Mouse (Mus musculus) midbrain, embryonic 12.5 days (tissue): Measurements from ENCODE around the gene Cilp2. TPM values are rescaled to one million over a fixed set of nuclear protein-coding genes. Genes with fewer than 3 reads are reported as not detected.
A peak's percentile ranks its signal among the peaks of the same experiment; 100 is the strongest.

Experiments used
- ATAC-seq: fragments of 200-750 bp; cut with Nextera tagmentation; 2 replicates; pipeline ENCODE4 v1.8.0; 2017; ENCODE audit warnings: low read depth, moderate TSS enrichment, moderate library complexity; ENCODE audit not compliant: low FRiP score
- H3K27ac ChIP-seq: fragments of 300-500 bp; sonication (generic); replicated peaks from 2 replicates; pipeline ENCODE4 v1.5.1; 2016; ENCODE audit warnings: mild to moderate bottlenecking
- H3K27me3 ChIP-seq: fragments of 300-500 bp; sonication (generic); 2 replicates; pipeline ENCODE4 v1.6.1; 2016; ENCODE audit warnings: mild to moderate bottlenecking
- H3K36me3 ChIP-seq: fragments of 300-500 bp; sonication (generic); 2 replicates; pipeline ENCODE4 v1.6.1; 2016
- H3K4me1 ChIP-seq: fragments of 300-500 bp; sonication (generic); 2 replicates; pipeline ENCODE4 v1.6.1; 2016
- H3K4me2 ChIP-seq: fragments of 300-500 bp; sonication (generic); replicated peaks from 2 replicates; pipeline ENCODE4 v1.6.1; 2016; ENCODE audit warnings: mild to moderate bottlenecking, moderate library complexity
- H3K4me3 ChIP-seq: fragments of 300-500 bp; sonication (generic); 2 replicates; pipeline ENCODE4 v1.5.1; 2016; ENCODE audit warnings: mild to moderate bottlenecking
- H3K9ac ChIP-seq: fragments of 300-500 bp; sonication (generic); replicated peaks from 2 replicates; pipeline ENCODE4 v1.6.1; 2016; ENCODE audit warnings: mild to moderate bottlenecking, moderate library complexity
- H3K9me3 ChIP-seq: fragments of 300-500 bp; sonication (generic); 2 replicates; pipeline ENCODE4 v1.6.1; 2016; ENCODE audit warnings: mild to moderate bottlenecking
- WGBS: fragments of 180-500 bp; shearing (Covaris S2); methylation state at CpG from one replicate; pipeline ENCODE4 v1.1.7; 2016; 5-methylcytosine and 5-hydroxymethylcytosine counted together
- polyA plus RNA-seq: library from polyadenylated mRNA; unstranded; fragments of >200 nt; fragmentation: Nextera tagmentation; extraction: Ambion mirVana; gene quantifications from 2 replicates; pipeline ENCODE4 v1.2.1, GENCODE M21; 2016

The Cilp2 gene
- polyA plus RNA-seq, 1 experiment from 2014 or later: 0.85 TPM

GRCm38 (mm10) chr8:69864180-69864579, 23.3 kb downstream of the Cilp2 start:
- peaks cover 45% of the 10 kb centered on the region for H3K36me3 ChIP-seq
- no peak overlapping the region for H3K4me3 ChIP-seq
- ATAC-seq: no peak
- H3K4me1 ChIP-seq: no peaks in the 10 kb centered on the region
- no peak overlapping the region for H3K27ac ChIP-seq
- H3K9me3 ChIP-seq: no peaks in the 10 kb centered on the region
- whole genome bisulfite sequencing: 77% methylated on average over 5 of the region's 5 CpGs
- H3K4me2 ChIP-seq: no peak overlapping the region
- H3K27me3 ChIP-seq: no peaks in the 10 kb centered on the region
- no peak overlapping the region for H3K9ac ChIP-seq

- no peak overlapping the region for H3K9ac ChIP-seq
- ATAC-seq: no peak
- no peak overlapping the region for H3K27ac ChIP-seq
- no peaks in the 10 kb centered on the region for H3K4me1 ChIP-seq
- H3K36me3 ChIP-seq: peaks cover 50% of the 10 kb centered on the region
- H3K4me3 ChIP-seq: no peak overlapping the region
- no peaks in the 10 kb centered on the region for H3K27me3 ChIP-seq
- WGBS: 90% methylated on average over 5 of the region's 5 CpGs
- no peak overlapping the region for H3K4me2 ChIP-seq
- H3K9me3 ChIP-seq: no peaks in the 10 kb centered on the region
Observed at GRCm38 (mm10) chr8:69863387-69864020, 24.0 kb downstream of the Cilp2 start.

- Histone ChIP-seq H3K9ac (no peak overlapping the region), H3K4me3 (no peak overlapping the region), H3K36me3 (peaks cover 50% of the 10 kb centered on the region), H3K27me3 (no peaks in the 10 kb centered on the region), H3K4me1 (no peaks in the 10 kb centered on the region), H3K4me2 (no peak overlapping the region), H3K27ac (no peak overlapping the region), H3K9me3 (no peaks in the 10 kb centered on the region)
- 74% methylated on average over 2 of the region's 2 CpGs for WGBS
- ATAC-seq: no peak
Observed at GRCm38 (mm10) chr8:69861251-69861650, 26.2 kb downstream of the Cilp2 start.

- Histone ChIP-seq H3K36me3 (peaks cover 45% of the 10 kb centered on the region), H3K27ac (no peak overlapping the region), H3K9me3 (no peaks in the 10 kb centered on the region), H3K9ac (no peak overlapping the region), H3K4me1 (no peaks in the 10 kb centered on the region), H3K4me3 (no peak overlapping the region), H3K27me3 (no peaks in the 10 kb centered on the region), H3K4me2 (no peak overlapping the region)
- WGBS: 60% methylated on average over 4 of the region's 4 CpGs
- 0 out of 2 replicates have a peak, but pooled peaks have one; percentile 27 for ATAC-seq
Observed at GRCm38 (mm10) chr8:69860807-69861206, 26.7 kb downstream of the Cilp2 start.

- no peak overlapping the region for H3K4me2 ChIP-seq
- no peak for ATAC-seq
- no peaks in the 10 kb centered on the region for H3K4me1 ChIP-seq
- no peaks in the 10 kb centered on the region for H3K9me3 ChIP-seq
- no peak overlapping the region for H3K9ac ChIP-seq
- H3K36me3 ChIP-seq: peaks cover 16% of the 10 kb centered on the region
- H3K4me3 ChIP-seq: no peak overlapping the region
- no peaks in the 10 kb centered on the region for H3K27me3 ChIP-seq
- 95% methylated on average over 10 of the region's 10 CpGs for WGBS
- no peak overlapping the region for H3K27ac ChIP-seq
Observed at GRCm38 (mm10) chr8:69853869-69854268, 33.6 kb downstream of the Cilp2 start.

- no peaks in the 10 kb centered on the region for H3K9me3 ChIP-seq
Observed at GRCm38 (mm10) chr8:69850926-69851506, 36.5 kb downstream of the Cilp2 start.

GRCm38 (mm10) chr8:69849899-69850298, 37.6 kb downstream of the Cilp2 start:
- Histone ChIP-seq H3K27ac (no peak overlapping the region), H3K4me2 (no peak overlapping the region), H3K9ac (no peak overlapping the region), H3K36me3 (peaks cover 18% of the 10 kb centered on the region), H3K4me3 (no peak overlapping the region), H3K9me3 (no peaks in the 10 kb centered on the region), H3K4me1 (no peaks in the 10 kb centered on the region), H3K27me3 (no peaks in the 10 kb centered on the region)
- ATAC-seq: no peak
- WGBS: 49% methylated on average over 3 of the region's 3 CpGs

More at GRCm38 (mm10) chr8:69850926-69851506, 36.5 kb downstream of the Cilp2 start:
- no peak for ATAC-seq
- Histone ChIP-seq H3K9ac (no peak overlapping the region), H3K36me3 (peaks cover 18% of the 10 kb centered on the region), H3K4me1 (no peaks in the 10 kb centered on the region), H3K4me2 (no peak overlapping the region), H3K27me3 (no peaks in the 10 kb centered on the region), H3K4me3 (no peak overlapping the region), H3K27ac (no peak overlapping the region)
- 80% methylated on average over 7 of the region's 7 CpGs for WGBS

- H3K27me3 ChIP-seq: no peaks in the 10 kb centered on the region
- no peaks in the 10 kb centered on the region for H3K9me3 ChIP-seq
- H3K4me3 ChIP-seq: no peak overlapping the region
- no peak overlapping the region for H3K9ac ChIP-seq
- WGBS: 90% methylated on average over 8 of the region's 8 CpGs
- H3K36me3 ChIP-seq: peaks cover 18% of the 10 kb centered on the region
- H3K27ac ChIP-seq: no peak overlapping the region
- no peak for ATAC-seq
- no peak overlapping the region for H3K4me2 ChIP-seq
- H3K4me1 ChIP-seq: no peaks in the 10 kb centered on the region
Observed at GRCm38 (mm10) chr8:69848951-69849350, 38.5 kb downstream of the Cilp2 start.

- no peaks in the 10 kb centered on the region for H3K9me3 ChIP-seq
- 84% methylated on average over 3 of the region's 3 CpGs for WGBS
- no peaks in the 10 kb centered on the region for H3K4me1 ChIP-seq
- no peak overlapping the region for H3K4me3 ChIP-seq
- no peaks in the 10 kb centered on the region for H3K27me3 ChIP-seq
- H3K4me2 ChIP-seq: no peak overlapping the region
- no peak overlapping the region for H3K27ac ChIP-seq
- no peak for ATAC-seq
- peaks cover 16% of the 10 kb centered on the region for H3K36me3 ChIP-seq
- no peak overlapping the region for H3K9ac ChIP-seq
Observed at GRCm38 (mm10) chr8:69847167-69848065, 40.1 kb downstream of the Cilp2 start.

GRCm38 (mm10) chr8:69837057-69837682, 50.3 kb downstream of the Cilp2 start:
- no peaks in the 10 kb centered on the region for H3K27me3 ChIP-seq
- no peak overlapping the region for H3K4me2 ChIP-seq
- H3K36me3 ChIP-seq: peaks cover 30% of the 10 kb centered on the region
- WGBS: 87% methylated on average over 8 of the region's 8 CpGs
- H3K27ac ChIP-seq: no peak overlapping the region
- no peak for ATAC-seq
- peaks cover 15% of the 10 kb centered on the region; the same call in 1 of the 2 replicates for H3K4me1 ChIP-seq
- no peak overlapping the region for H3K9ac ChIP-seq
- no peak overlapping the region for H3K4me3 ChIP-seq
- H3K9me3 ChIP-seq: no peaks in the 10 kb centered on the region

- WGBS: 0% methylated on average over 38 of the region's 38 CpGs
- Histone ChIP-seq H3K27me3 (no peaks in the 10 kb centered on the region), H3K9ac (peak within 1 kb of the TSS; percentile 76), H3K36me3 (peaks cover 22% of the 10 kb centered on the region; the same call in 1 of the 2 replicates), H3K4me1 (peaks cover 21% of the 10 kb centered on the region), H3K4me3 (peak within 1 kb of the TSS; percentile 70), H3K27ac (peak within 1 kb of the TSS; percentile 89), H3K9me3 (no peaks in the 10 kb centered on the region), H3K4me2 (peak within 1 kb of the TSS; percentile 74)
- peak; percentile 98 for ATAC-seq
Observed at GRCm38 (mm10) chr8:69832298-69832853, 55.1 kb downstream of the Cilp2 start, which contains the start of gene Pbx4. Pbx4 (plus strand) TSS chr8:69832491.
